12 mouse cellular contexts compared by ENCODE assay signal in genomic region chr12:94334671-94335070, GRCm38 (mm10).
"Had no signal": no experiment of that assay in that cellular context is flagged by ENCODE, and none has a peak within 500 bp of the region (broad histone marks: within the 10 kb centered on the region; RNA-seq: fewer than 3 reads in every experiment).

No protein-coding gene starts in this region.

- H3K9ac ChIP-seq: kidney, embryonic 15.5 days; liver, embryonic 13.5 days; lung, embryonic 14.5 days; midbrain, embryonic 12.5 days had no signal

- DNase-seq: kidney, postnatal 10 days; kidney, postnatal 36 days; layer of hippocampus, postnatal 36 days; liver, embryonic 13.5 days; lung, embryonic 14.5 days; thymus, adult 18-20 months; thymus, postnatal 4 days had no signal

- H3K27ac ChIP-seq: kidney, embryonic 15.5 days; left cerebral cortex, adult 2 months; liver, embryonic 13.5 days; macrophage; midbrain, embryonic 12.5 days had no signal

- H3K4me2 ChIP-seq: kidney, embryonic 15.5 days; liver, embryonic 13.5 days; lung, embryonic 14.5 days; midbrain, embryonic 12.5 days had no signal

- H3K36me3 ChIP-seq: kidney, embryonic 15.5 days; liver, embryonic 13.5 days; midbrain, embryonic 12.5 days had no signal

- ATAC-seq: lung, postnatal 0 days had no signal

- H3K4me1 ChIP-seq: kidney, embryonic 15.5 days; liver, embryonic 13.5 days; midbrain, embryonic 12.5 days had no signal

- H3K4me3 ChIP-seq: kidney, embryonic 15.5 days; left cerebral cortex, adult 2 months; liver, embryonic 13.5 days; midbrain, embryonic 12.5 days had no signal

- H3K9me3 ChIP-seq: kidney, embryonic 15.5 days; liver, embryonic 13.5 days; midbrain, embryonic 12.5 days had no signal

- H3K27me3 ChIP-seq: kidney, embryonic 15.5 days; liver, embryonic 13.5 days; midbrain, embryonic 12.5 days had no signal
